Mouse (Mus musculus) splenic B cell, adult 2 months (primary cell): ENCODE data around the gene Mrps18c.

Source experiments
- DNase-seq: peaks from one replicate; pipeline ENCODE4 v3.0.0-alpha.2; 2011; ENCODE audit warnings: low read depth, low spot score
- H3K27me3 ChIP-seq: 2 replicates; pipeline ENCODE4 v1.6.1; 2012; ENCODE audit warnings: mild to moderate bottlenecking, low read length, moderate library complexity, mixed read lengths; ENCODE audit not compliant: control insufficient read depth, poor library complexity, insufficient read depth, severe bottlenecking
- H3K36me3 ChIP-seq: 2 replicates; pipeline ENCODE4 v1.6.1; 2012; ENCODE audit warnings: mild to moderate bottlenecking, low read length, moderate library complexity, mixed read lengths; ENCODE audit not compliant: control insufficient read depth, poor library complexity, insufficient read depth, severe bottlenecking

Mrps18c gene

GRCm38 (mm10) chr5:100845848-100846598 is 47.6 kb downstream of the Mrps18c start:
- Histone ChIP-seq H3K36me3 (peaks cover 1% of the 10 kb centered on the region; the same call in 1 of the 2 replicates), H3K27me3 (no peaks in the 10 kb centered on the region)
- DNase-seq = peak; percentile 73

GRCm38 (mm10) chr5:100846599-100846920 is 48.1 kb downstream of the Mrps18c start:
- no peak for DNase-seq
- Histone ChIP-seq H3K36me3 (peaks cover 1% of the 10 kb centered on the region; the same call in 1 of the 2 replicates), H3K27me3 (no peaks in the 10 kb centered on the region)

GRCm38 (mm10) chr5:100847143-100847542 is 48.7 kb downstream of the Mrps18c start:
- DNase-seq = no peak
- no peaks in the 10 kb centered on the region for H3K27me3 ChIP-seq
- peaks cover 1% of the 10 kb centered on the region; the same call in 1 of the 2 replicates for H3K36me3 ChIP-seq

- DNase-seq = no peak
- H3K27me3 ChIP-seq = no peaks in the 10 kb centered on the region
Observed at GRCm38 (mm10) chr5:100853963-100854362, 55.5 kb downstream of the Mrps18c start.

More at GRCm38 (mm10) chr5:100853963-100854362, 55.5 kb downstream of the Mrps18c start:
- no peaks in the 10 kb centered on the region; the same call in 1 of the 2 replicates for H3K36me3 ChIP-seq
